Mouse (Mus musculus): ENCODE results near the gene Ano6. TPM values are rescaled to one million over a fixed set of nuclear protein-coding genes. Genes with fewer than 3 reads are reported as not detected.

Ano6 gene
- 57.3 and 59.5 TPM in 2 replicates for polyA plus RNA-seq (2014; fragmentation: Nextera tagmentation; extraction: Ambion mirVana)

DNA sequence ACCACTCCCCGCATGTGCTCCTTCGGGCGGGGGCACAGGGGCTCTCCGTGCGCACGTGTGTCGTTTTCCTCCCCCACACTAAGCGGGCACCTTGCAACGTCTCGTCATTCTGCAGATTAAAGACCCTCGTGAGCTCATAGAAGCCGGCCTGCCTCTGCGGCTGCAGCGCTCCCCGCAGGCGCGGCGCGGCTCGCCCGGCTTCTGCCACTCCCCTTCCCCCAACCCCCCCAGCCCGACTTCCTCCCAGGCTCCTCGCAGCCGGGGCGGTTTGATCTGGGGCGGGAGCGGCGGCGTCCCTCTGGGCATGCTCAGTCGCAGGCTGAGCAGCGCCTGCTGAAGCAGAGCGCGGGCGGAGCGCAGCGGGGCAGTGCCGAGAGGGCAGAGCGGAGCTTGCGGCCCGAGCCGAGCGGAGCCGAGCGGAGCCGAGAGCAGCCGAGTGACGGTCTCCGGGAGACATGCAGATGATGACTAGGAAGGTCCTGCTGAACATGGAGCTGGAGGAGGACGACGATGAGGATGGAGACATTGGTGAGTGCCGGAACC, at the start of gene Ano6:
Gene Ano6 (plus strand): TSS at position 315 of the 543 bp plus-strand sequence.
- ATAC-seq (ENCODE audit: low read depth) (peak; percentile 98), DNase-seq (ENCODE audit: low spot score) (peak; percentile 98)
- H3K27me3 ChIP-seq (replicated peaks; ENCODE audit: control insufficient read depth, insufficient read depth, low read length) = no peaks in the 10 kb centered on the region
- no peaks in the 10 kb centered on the region for H3K9me3 ChIP-seq (ENCODE audit: control insufficient read depth, low read length)
- peak within 1 kb of the TSS; percentile 59 for H3K4me3 ChIP-seq (ENCODE audit: low read depth, low read length)
- WGBS = under 1% methylated on average over 42 of the region's 51 CpGs
- peaks cover 17% of the 10 kb centered on the region for H3K4me1 ChIP-seq (ENCODE audit: control insufficient read depth, insufficient read depth, low read length)
- no peaks in the 10 kb centered on the region for H3K36me3 ChIP-seq (ENCODE audit: control insufficient read depth, insufficient read depth, low read length)
- H3K9ac ChIP-seq (ENCODE audit: low read depth, low read length) = peak within 1 kb of the TSS; percentile 84
- peak within 1 kb of the TSS; percentile 72 for H3K27ac ChIP-seq (replicated peaks; ENCODE audit: low read depth, low read length)
- H3K4me2 ChIP-seq (ENCODE audit: low read depth, low read length) = peak within 1 kb of the TSS; percentile 64

DNA sequence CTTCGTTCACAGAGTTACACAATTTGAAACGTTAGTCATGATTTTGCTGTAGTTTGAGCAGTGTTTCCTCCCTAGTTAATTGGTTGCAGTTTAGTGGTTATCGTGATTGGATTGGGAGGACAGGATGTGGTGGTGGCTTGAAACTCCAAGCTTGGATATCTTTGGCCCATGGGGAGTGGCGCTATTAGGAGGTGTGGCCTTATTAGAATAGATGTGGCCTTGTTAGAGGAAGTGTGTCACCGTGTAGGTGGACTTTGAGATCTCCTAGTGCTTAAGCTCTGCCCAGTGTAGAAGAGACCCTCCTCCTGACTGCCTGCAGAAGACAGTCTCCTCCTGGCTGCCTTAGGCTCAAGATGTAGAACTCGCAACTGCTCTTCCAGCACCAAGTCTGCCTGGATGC, 47.7 kb upstream of the Ano6 start:
- no peak overlapping the region for H3K9ac ChIP-seq (ENCODE audit: low read depth, low read length)
- no peaks in the 10 kb centered on the region for H3K27me3 ChIP-seq (replicated peaks; ENCODE audit: control insufficient read depth, insufficient read depth, low read length)
- H3K27ac ChIP-seq (replicated peaks; ENCODE audit: low read depth, low read length) = no peak overlapping the region
- H3K4me1 ChIP-seq (ENCODE audit: control insufficient read depth, insufficient read depth, low read length) = no peaks in the 10 kb centered on the region
- DNase-seq (ENCODE audit: low spot score) = no peak
- H3K36me3 ChIP-seq (ENCODE audit: control insufficient read depth, insufficient read depth, low read length) = no peaks in the 10 kb centered on the region
- WGBS = 78% methylated on average over 6 of the region's 6 CpGs
- H3K9me3 ChIP-seq (ENCODE audit: control insufficient read depth, low read length) = no peaks in the 10 kb centered on the region
- H3K4me2 ChIP-seq (ENCODE audit: low read depth, low read length) = no peak overlapping the region
- no peak for ATAC-seq (ENCODE audit: low read depth)
- H3K4me3 ChIP-seq (ENCODE audit: low read depth, low read length) = no peak overlapping the region

- Histone ChIP-seq H3K4me2 (ENCODE audit: low read depth, low read length) (no peak overlapping the region), H3K9me3 (ENCODE audit: control insufficient read depth, low read length) (no peaks in the 10 kb centered on the region), H3K27me3 (replicated peaks; ENCODE audit: control insufficient read depth, insufficient read depth, low read length) (no peaks in the 10 kb centered on the region), H3K4me3 (ENCODE audit: low read depth, low read length) (no peak overlapping the region), H3K9ac (ENCODE audit: low read depth, low read length) (no peak overlapping the region), H3K4me1 (ENCODE audit: control insufficient read depth, insufficient read depth, low read length) (no peaks in the 10 kb centered on the region), H3K36me3 (ENCODE audit: control insufficient read depth, insufficient read depth, low read length) (no peaks in the 10 kb centered on the region), H3K27ac (replicated peaks; ENCODE audit: low read depth, low read length) (no peak overlapping the region)
- 64% methylated on average over 2 of the region's 2 CpGs for WGBS
- DNase-seq (ENCODE audit: low spot score) (no peak), ATAC-seq (ENCODE audit: low read depth) (no peak)
Observed at GRCm38 (mm10) chr15:95743856-95744255, 46.8 kb upstream of the Ano6 start.

DNA sequence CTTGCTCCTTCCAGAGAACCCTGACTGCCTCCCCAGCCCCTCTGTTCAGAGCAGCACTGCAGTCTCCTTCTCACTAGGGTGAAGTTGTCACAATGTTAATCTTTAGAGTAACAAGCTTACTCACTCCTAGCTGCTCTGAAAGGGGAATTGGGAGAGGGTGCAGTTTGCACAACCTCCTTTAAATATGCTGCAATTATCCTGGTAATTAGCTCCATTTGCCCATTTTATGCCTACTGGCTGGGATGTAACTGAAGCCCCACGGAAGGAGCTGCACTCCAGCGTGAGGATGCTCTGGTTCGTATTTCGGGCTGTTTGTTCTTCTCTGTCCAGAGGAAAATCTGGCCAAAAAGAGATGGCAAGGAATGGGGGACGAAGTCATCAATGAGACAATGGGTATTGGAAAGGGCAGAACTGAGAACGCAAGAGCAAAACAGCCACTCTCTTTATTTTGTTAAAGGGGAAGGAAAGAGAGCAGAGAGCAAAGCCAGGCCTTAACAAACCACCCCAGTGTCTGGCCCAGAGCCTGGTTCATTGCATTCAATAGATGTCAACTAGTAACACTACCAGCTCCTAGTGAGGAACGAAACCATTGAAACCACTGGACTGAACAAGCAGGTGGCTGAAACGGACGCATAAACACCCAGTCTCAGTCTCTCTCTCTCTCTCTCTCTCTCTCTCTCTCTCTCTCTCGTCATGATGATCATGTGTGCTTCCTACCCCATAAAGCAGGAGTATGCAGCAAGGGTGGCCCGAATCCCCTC, 45.1 kb upstream of the Ano6 start:
- DNase-seq (ENCODE audit: low spot score) (no peak), ATAC-seq (ENCODE audit: low read depth) (no peak)
- Histone ChIP-seq H3K9me3 (ENCODE audit: control insufficient read depth, low read length) (no peaks in the 10 kb centered on the region), H3K27me3 (replicated peaks; ENCODE audit: control insufficient read depth, insufficient read depth, low read length) (no peaks in the 10 kb centered on the region), H3K27ac (replicated peaks; ENCODE audit: low read depth, low read length) (no peak overlapping the region), H3K9ac (ENCODE audit: low read depth, low read length) (no peak overlapping the region), H3K4me1 (ENCODE audit: control insufficient read depth, insufficient read depth, low read length) (no peaks in the 10 kb centered on the region), H3K36me3 (ENCODE audit: control insufficient read depth, insufficient read depth, low read length) (no peaks in the 10 kb centered on the region), H3K4me2 (ENCODE audit: low read depth, low read length) (no peak overlapping the region), H3K4me3 (ENCODE audit: low read depth, low read length) (no peak overlapping the region)
- WGBS = 58% methylated on average over 11 of the region's 11 CpGs

DNA sequence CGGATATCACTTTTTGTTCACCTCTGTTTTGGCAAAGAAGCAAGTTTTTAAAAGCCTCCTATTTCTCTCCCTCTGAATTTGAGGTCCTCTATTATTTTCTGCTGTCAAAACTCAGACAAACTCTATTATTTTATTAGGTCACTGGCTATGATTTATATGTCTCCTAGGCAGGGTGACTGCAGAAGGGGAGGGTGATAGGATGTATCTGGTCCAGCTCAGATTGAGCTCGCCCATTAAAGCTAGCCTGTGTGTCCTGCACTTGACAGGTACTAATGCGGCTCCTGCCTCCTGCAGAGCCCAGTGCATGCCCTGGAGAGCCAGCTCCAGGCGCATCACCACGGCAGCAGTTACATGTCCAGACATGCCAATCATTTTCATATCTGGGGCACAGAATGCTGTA, 44.1 kb upstream of the Ano6 start:
- Histone ChIP-seq H3K9me3 (ENCODE audit: control insufficient read depth, low read length) (no peaks in the 10 kb centered on the region), H3K4me2 (ENCODE audit: low read depth, low read length) (no peak overlapping the region), H3K27ac (replicated peaks; ENCODE audit: low read depth, low read length) (no peak overlapping the region), H3K4me3 (ENCODE audit: low read depth, low read length) (no peak overlapping the region), H3K9ac (ENCODE audit: low read depth, low read length) (no peak overlapping the region), H3K36me3 (ENCODE audit: control insufficient read depth, insufficient read depth, low read length) (no peaks in the 10 kb centered on the region), H3K27me3 (replicated peaks; ENCODE audit: control insufficient read depth, insufficient read depth, low read length) (no peaks in the 10 kb centered on the region), H3K4me1 (ENCODE audit: control insufficient read depth, insufficient read depth, low read length) (no peaks in the 10 kb centered on the region)
- ATAC-seq (ENCODE audit: low read depth) (peak; percentile 6; the same call in 1 of the 2 replicates), DNase-seq (ENCODE audit: low spot score) (no peak)
- WGBS = 68% methylated on average over 5 of the region's 5 CpGs

DNA sequence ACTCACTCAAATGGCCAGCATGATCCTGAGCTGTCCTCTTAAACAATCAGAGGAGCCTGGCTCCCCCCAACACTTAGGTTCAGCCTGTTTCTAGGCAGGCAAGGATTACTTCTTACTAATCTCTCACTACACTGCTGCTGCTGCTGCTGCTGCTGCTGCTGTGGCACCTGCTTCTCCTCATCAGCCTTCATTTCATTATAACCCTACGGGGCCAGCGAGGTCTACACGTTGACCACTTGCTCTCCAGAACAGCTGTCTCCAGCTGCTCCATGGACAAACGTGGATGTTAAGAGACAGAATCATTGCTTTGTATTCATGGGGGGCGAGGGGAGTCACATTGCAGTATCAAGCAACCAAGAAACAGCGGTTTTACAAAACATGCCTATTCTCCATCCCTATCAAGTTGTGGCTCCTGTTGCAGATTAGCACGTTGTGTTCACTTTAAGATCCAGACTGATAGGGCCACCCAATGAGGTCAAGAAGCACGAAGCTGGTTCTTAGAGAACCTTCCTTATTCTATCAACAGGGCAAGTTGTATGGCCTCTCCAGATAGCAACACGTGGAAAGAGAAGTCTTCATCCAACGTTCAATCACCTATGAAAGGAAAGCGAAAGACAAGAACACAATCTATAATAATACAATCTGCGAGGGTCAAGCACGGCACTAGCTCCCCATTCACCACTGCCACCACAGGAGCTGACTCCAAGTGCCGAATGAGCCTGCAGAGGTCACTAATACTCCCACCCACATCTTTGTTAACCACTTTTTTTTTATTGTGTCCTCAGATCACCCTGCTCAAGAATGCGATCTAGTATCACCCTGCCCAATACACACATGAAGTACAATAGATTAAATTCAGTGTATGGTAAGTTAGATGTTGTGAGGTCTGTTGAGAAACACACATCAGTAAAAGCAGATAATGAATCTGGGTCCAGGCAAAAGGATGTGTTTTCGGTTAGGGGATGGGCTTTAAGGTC, 43.4 kb upstream of the Ano6 start:
- H3K4me3 ChIP-seq (ENCODE audit: low read depth, low read length) = no peak overlapping the region
- DNase-seq (ENCODE audit: low spot score) (peak; percentile 79), ATAC-seq (ENCODE audit: low read depth) (peak; percentile 75; the same call in 1 of the 2 replicates)
- no peaks in the 10 kb centered on the region for H3K4me1 ChIP-seq (ENCODE audit: control insufficient read depth, insufficient read depth, low read length)
- no peaks in the 10 kb centered on the region for H3K9me3 ChIP-seq (ENCODE audit: control insufficient read depth, low read length)
- no peaks in the 10 kb centered on the region for H3K36me3 ChIP-seq (ENCODE audit: control insufficient read depth, insufficient read depth, low read length)
- H3K4me2 ChIP-seq (ENCODE audit: low read depth, low read length) = no peak overlapping the region
- H3K27ac ChIP-seq (replicated peaks; ENCODE audit: low read depth, low read length) = no peak overlapping the region
- H3K27me3 ChIP-seq (replicated peaks; ENCODE audit: control insufficient read depth, insufficient read depth, low read length) = no peaks in the 10 kb centered on the region
- no peak overlapping the region for H3K9ac ChIP-seq (ENCODE audit: low read depth, low read length)
- 80% methylated on average over 16 of the region's 16 CpGs for WGBS

DNA sequence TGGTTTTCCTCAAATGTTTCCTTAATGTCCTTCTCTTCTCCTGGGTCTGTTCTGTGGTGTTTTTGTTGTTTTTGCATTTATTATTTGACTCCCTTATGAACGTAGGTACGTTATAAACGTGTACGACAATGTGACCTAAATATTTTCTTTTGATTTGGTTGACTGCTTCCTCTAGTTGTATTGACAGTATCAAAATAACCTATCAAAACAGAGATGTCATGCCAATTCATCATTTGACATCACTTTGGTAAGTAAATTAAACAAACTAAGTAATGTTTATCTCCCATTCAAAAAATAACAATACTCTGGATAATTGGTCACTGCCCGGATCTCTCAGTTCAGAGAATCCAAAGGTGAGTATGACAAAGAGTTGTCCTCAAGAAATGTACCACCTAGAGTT, 41.4 kb upstream of the Ano6 start:
- Histone ChIP-seq H3K27me3 (replicated peaks; ENCODE audit: control insufficient read depth, insufficient read depth, low read length) (no peaks in the 10 kb centered on the region), H3K4me2 (ENCODE audit: low read depth, low read length) (no peak overlapping the region), H3K4me3 (ENCODE audit: low read depth, low read length) (no peak overlapping the region), H3K9me3 (ENCODE audit: control insufficient read depth, low read length) (no peaks in the 10 kb centered on the region), H3K4me1 (ENCODE audit: control insufficient read depth, insufficient read depth, low read length) (no peaks in the 10 kb centered on the region), H3K36me3 (ENCODE audit: control insufficient read depth, insufficient read depth, low read length) (no peaks in the 10 kb centered on the region), H3K9ac (ENCODE audit: low read depth, low read length) (no peak overlapping the region), H3K27ac (replicated peaks; ENCODE audit: low read depth, low read length) (no peak overlapping the region)
- 77% methylated on average over 5 of the region's 5 CpGs for WGBS
- no peak for DNase-seq (ENCODE audit: low spot score)
- no peak for ATAC-seq (ENCODE audit: low read depth)

GRCm38 (mm10) chr15:95750038-95750437, 40.6 kb upstream of the Ano6 start:
- no peaks in the 10 kb centered on the region for H3K36me3 ChIP-seq (ENCODE audit: control insufficient read depth, insufficient read depth, low read length)
- ATAC-seq (ENCODE audit: low read depth) = no peak
- H3K27me3 ChIP-seq (replicated peaks; ENCODE audit: control insufficient read depth, insufficient read depth, low read length) = no peaks in the 10 kb centered on the region
- H3K4me2 ChIP-seq (ENCODE audit: low read depth, low read length) = no peak overlapping the region
- H3K4me3 ChIP-seq (ENCODE audit: low read depth, low read length) = no peak overlapping the region
- H3K9me3 ChIP-seq (ENCODE audit: control insufficient read depth, low read length) = no peaks in the 10 kb centered on the region
- WGBS = 88% methylated on average over 21 of the region's 21 CpGs
- no peak for DNase-seq (ENCODE audit: low spot score)
- no peak overlapping the region for H3K27ac ChIP-seq (replicated peaks; ENCODE audit: low read depth, low read length)
- H3K4me1 ChIP-seq (ENCODE audit: control insufficient read depth, insufficient read depth, low read length) = no peaks in the 10 kb centered on the region
- no peak overlapping the region for H3K9ac ChIP-seq (ENCODE audit: low read depth, low read length)

All from embryonic facial prominence, embryonic 14.5 days (tissue).